Mouse (Mus musculus): ENCODE data around the gene Cenph. TPM values are rescaled to one million over a fixed set of nuclear protein-coding genes. Genes with fewer than 3 reads are reported as not detected.

Cenph gene
- polyA plus RNA-seq, 1 experiment from 2014 or later, result 24.9 TPM

DNA sequence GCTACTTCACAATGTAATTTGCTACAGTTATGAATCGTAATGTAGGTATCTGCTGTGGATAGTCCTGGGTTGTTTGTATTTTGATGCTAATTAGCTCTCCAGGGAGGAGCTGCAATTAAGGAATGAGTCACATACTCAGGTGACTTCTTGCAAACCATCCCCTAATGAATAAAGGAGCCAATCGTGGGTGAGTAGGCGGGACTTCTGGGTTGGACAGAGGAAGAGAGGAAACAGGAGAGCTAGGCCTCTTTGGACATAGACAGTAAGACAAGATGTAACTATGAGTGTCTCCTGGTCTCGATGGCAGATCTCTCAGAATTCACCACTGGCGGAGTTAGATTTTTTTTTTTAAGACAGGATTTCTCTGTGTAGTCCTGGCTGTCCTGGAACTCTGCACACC lies 54.0 kb downstream of the Cenph start:
- Histone ChIP-seq H3K4me2 (no peak overlapping the region), H3K27ac (no peak overlapping the region), H3K4me3 (no peak overlapping the region), H3K9me3 (no peaks in the 10 kb centered on the region), H3K9ac (no peak overlapping the region), H3K4me1 (peaks cover 4% of the 10 kb centered on the region; the same call in 1 of the 2 replicates), H3K27me3 (no peaks in the 10 kb centered on the region), H3K36me3 (peaks cover 59% of the 10 kb centered on the region)
- no peak for ATAC-seq (ENCODE audit: insufficient number of reproducible peaks, low FRiP score, low TSS enrichment, low read depth)
- WGBS, result 88% methylated on average over 5 of the region's 5 CpGs

DNA sequence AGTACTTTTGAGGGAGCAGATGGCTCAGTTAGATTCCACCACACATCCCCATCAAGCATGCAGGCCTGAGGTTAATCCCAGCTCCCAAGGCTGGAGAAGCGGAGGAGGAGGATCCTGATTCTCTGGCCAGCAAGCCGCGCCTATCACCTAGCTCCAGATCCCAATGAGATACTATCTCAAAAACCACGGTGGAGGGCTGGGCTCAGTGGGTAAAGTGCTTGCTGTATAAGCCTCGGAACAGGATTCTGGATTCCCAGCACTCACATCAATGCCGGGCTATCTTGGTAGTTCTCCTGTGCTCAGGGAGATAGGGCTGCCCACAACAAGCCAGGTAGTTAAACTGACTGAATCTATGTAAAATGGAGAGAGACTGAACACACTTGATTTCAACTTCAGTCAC lies 60.2 kb downstream of the Cenph start:
- H3K27ac ChIP-seq, result no peak overlapping the region
- H3K27me3 ChIP-seq, result no peaks in the 10 kb centered on the region
- no peak overlapping the region for H3K4me3 ChIP-seq
- H3K9ac ChIP-seq, result no peak overlapping the region
- H3K36me3 ChIP-seq, result peaks cover 82% of the 10 kb centered on the region
- 92% methylated on average over 6 of the region's 6 CpGs for WGBS
- no peaks in the 10 kb centered on the region for H3K4me1 ChIP-seq
- ATAC-seq (ENCODE audit: insufficient number of reproducible peaks, low FRiP score, low TSS enrichment, low read depth), result no peak
- no peak overlapping the region for H3K4me2 ChIP-seq
- H3K9me3 ChIP-seq, result no peaks in the 10 kb centered on the region

Other genes with a start within 250 kb of the Cenph start
- 11.6 and 12.1 TPM in 2 replicates for gene Ocln, start 223.2 kb downstream of the Cenph start, polyA plus RNA-seq (2015; fragmentation: Nextera tagmentation; extraction: Ambion mirVana)
- 5.2 and 5.8 TPM in 2 replicates for gene Marveld2, start 158.9 kb downstream of the Cenph start, polyA plus RNA-seq (2015; fragmentation: Nextera tagmentation; extraction: Ambion mirVana)
- 230 and 234 TPM in 2 replicates for gene Ak6, start 124.9 kb downstream of the Cenph start, polyA plus RNA-seq (2015; fragmentation: Nextera tagmentation; extraction: Ambion mirVana)
- 18.3 and 19.5 TPM in 2 replicates for gene Rad17, start 124.8 kb downstream of the Cenph start, polyA plus RNA-seq (2015; fragmentation: Nextera tagmentation; extraction: Ambion mirVana)
- 10.8 and 14.9 TPM in 2 replicates for gene Taf9, start 124.3 kb downstream of the Cenph start, polyA plus RNA-seq (2015; fragmentation: Nextera tagmentation; extraction: Ambion mirVana)
- 3.4 and 3.5 TPM in 2 replicates for gene Ccdc125, start 106.2 kb downstream of the Cenph start, polyA plus RNA-seq (2015; fragmentation: Nextera tagmentation; extraction: Ambion mirVana)
- gene Cdk7, start 45.0 kb downstream of the Cenph start, polyA plus RNA-seq (2015; fragmentation: Nextera tagmentation; extraction: Ambion mirVana), result 91.4 and 91.7 TPM in 2 replicates
- 95.1 and 109 TPM in 2 replicates for gene Mrps36, start 31.2 kb downstream of the Cenph start, polyA plus RNA-seq (2015; fragmentation: Nextera tagmentation; extraction: Ambion mirVana)
- gene Ccnb1, start 10.7 kb upstream of the Cenph start, polyA plus RNA-seq (2015; fragmentation: Nextera tagmentation; extraction: Ambion mirVana), result 163 and 171 TPM in 2 replicates
- 57.4 and 64.1 TPM in 2 replicates for gene Slc30a5, start 57.5 kb upstream of the Cenph start, polyA plus RNA-seq (2015; fragmentation: Nextera tagmentation; extraction: Ambion mirVana)